Mouse (Mus musculus) ES-E14 (cell line): Measurements from ENCODE around the gene E2f7.

Source experiments
- CHD2 ChIP-seq: IDR thresholded peaks from 2 replicates; pipeline ENCODE4 v1.6.1; 2014; ENCODE audit warnings: mild to moderate bottlenecking, low read depth, low read length, inconsistent platforms
- HCFC1 ChIP-seq: IDR thresholded peaks from 2 replicates; pipeline ENCODE4 v1.6.1; 2012; ENCODE audit warnings: low read length, inconsistent platforms, borderline replicate concordance; ENCODE audit not compliant: insufficient read depth
- MAFK ChIP-seq: IDR thresholded peaks from 2 replicates; pipeline ENCODE4 v1.6.1; 2014; ENCODE audit warnings: mild to moderate bottlenecking, low read depth, low read length, inconsistent platforms; ENCODE audit not compliant: insufficient read depth
- ZC3H11A ChIP-seq: IDR thresholded peaks from 2 replicates; pipeline ENCODE4 v1.6.1; 2012; ENCODE audit warnings: low read depth, mild to moderate bottlenecking, inconsistent platforms, low read length, borderline replicate concordance
- ZNF384 ChIP-seq: IDR thresholded peaks from 2 replicates; pipeline ENCODE4 v1.6.1; 2012; ENCODE audit warnings: low read depth, low read length, inconsistent platforms

DNA sequence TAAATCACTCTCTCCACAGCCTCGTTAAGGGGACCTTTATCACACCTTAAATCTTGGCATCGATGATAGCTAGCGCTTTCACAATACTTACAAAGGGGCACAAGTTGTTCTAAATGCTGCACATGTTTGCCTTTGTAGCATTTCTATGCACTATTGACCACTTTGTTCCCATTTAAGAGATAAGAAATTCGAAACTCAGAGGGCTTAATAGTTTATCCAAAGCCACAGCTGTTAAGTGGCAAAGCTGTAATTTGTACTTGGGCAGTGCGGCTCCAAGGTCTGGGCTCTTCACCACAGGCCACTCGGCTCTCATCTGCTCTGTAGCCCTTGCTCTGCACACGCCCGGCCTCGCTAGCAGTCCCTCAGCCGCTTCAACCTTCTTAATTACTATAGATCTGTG, 28.4 kb upstream of the E2f7 start:
- TF ChIP-seq ZC3H11A, result no peak
- TF ChIP-seq CHD2, result no peak
- TF ChIP-seq HCFC1, result no peak
- no peak for TF ChIP-seq ZNF384
- no peak for TF ChIP-seq MAFK
